Mouse (Mus musculus) lung, embryonic 16.5 days (tissue): Measurements from ENCODE around the gene Ear6. TPM values are rescaled to one million over a fixed set of nuclear protein-coding genes. Genes with fewer than 3 reads are reported as not detected.
"Not testable (repeated sequence)": the region's sequence is repeated elsewhere in the genome, so short reads cannot be mapped to it uniquely, and the experiment has no call there.

ENCODE experiments used
- ATAC-seq: fragments of 200-750 bp; cut with Nextera tagmentation; 2 replicates; pipeline ENCODE4 v1.8.0; 2017; ENCODE audit warnings: low read depth, mild to moderate bottlenecking, moderate library complexity
- H3K27ac ChIP-seq: fragments of 300-500 bp; sonication (generic); 2 replicates; pipeline ENCODE4 v1.5.1; 2014; ENCODE audit warnings: mild to moderate bottlenecking, control low read depth, low read length
- H3K27me3 ChIP-seq: fragments of 300-500 bp; sonication (generic); 2 replicates; pipeline ENCODE4 v1.6.1; 2014; ENCODE audit warnings: low read depth, low read length, mixed read lengths; ENCODE audit not compliant: control insufficient read depth, insufficient read depth
- H3K36me3 ChIP-seq: fragments of 300-500 bp; sonication (generic); 2 replicates; pipeline ENCODE4 v1.6.1; 2014; ENCODE audit warnings: low read length; ENCODE audit not compliant: control insufficient read depth, insufficient read depth
- H3K4me1 ChIP-seq: fragments of 300-500 bp; sonication (generic); replicated peaks from 2 replicates; pipeline ENCODE4 v1.6.1; 2014; ENCODE audit warnings: low read length, mixed read lengths; ENCODE audit not compliant: control insufficient read depth, insufficient read depth
- H3K4me2 ChIP-seq: fragments of 300-500 bp; sonication (generic); 2 replicates; pipeline ENCODE4 v1.6.1; 2014; ENCODE audit warnings: low read depth, low read length, control low read depth
- H3K4me3 ChIP-seq: fragments of 300-500 bp; sonication (generic); 2 replicates; pipeline ENCODE4 v1.5.1; 2014; ENCODE audit warnings: mild to moderate bottlenecking, low read length, control low read depth
- H3K9ac ChIP-seq: fragments of 300-500 bp; sonication (generic); 2 replicates; pipeline ENCODE4 v1.6.1; 2014; ENCODE audit warnings: low read length, control low read depth
- H3K9me3 ChIP-seq: fragments of 300-500 bp; sonication (generic); 2 replicates; pipeline ENCODE4 v1.6.1; 2016; ENCODE audit warnings: low read length; ENCODE audit not compliant: control insufficient read depth
- WGBS: fragments of 180-500 bp; shearing (Covaris S2); extraction: QIAGEN DNeasy Blood & Tissue Kit; methylation state at CpG from one replicate; pipeline ENCODE4 v1.1.7; 2014; 5-methylcytosine and 5-hydroxymethylcytosine counted together
- polyA plus RNA-seq: library from polyadenylated mRNA; unstranded; fragments of >200 nt; fragmentation: Nextera tagmentation; extraction: Ambion mirVana; gene quantifications from 2 replicates; pipeline ENCODE4 v1.2.1, GENCODE M21; 2015

Ear6 gene
- polyA plus RNA-seq, 1 experiment from 2014 or later: not detected

DNA sequence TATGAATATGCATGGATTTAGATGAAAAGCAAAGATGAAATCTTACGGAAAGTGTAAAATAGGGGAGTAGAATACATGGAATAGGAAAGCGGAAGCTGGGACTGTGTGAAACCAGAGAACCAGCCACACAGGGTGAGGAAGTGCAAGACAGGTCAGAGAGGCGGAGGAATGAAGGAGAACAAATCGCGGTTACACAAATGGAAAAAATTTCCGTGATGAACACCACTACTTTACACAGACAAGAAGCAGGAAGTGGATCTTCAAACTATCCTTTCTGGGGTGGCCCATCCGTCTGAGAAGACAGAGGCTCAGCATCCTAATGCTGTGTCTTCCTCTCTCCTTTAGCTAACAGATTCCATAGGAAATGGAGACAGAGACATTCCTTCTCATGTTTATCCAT is 1.8 kb downstream of the Ear6 start:
- WGBS: 60% methylated on average over 7 of the region's 7 CpGs
- not testable (repeated sequence) for H3K27ac ChIP-seq, ATAC-seq, H3K27me3 ChIP-seq, H3K9me3 ChIP-seq, H3K4me3 ChIP-seq, H3K4me2 ChIP-seq, H3K9ac ChIP-seq, H3K36me3 ChIP-seq, H3K4me1 ChIP-seq

- H3K9me3 ChIP-seq, H3K9ac ChIP-seq, H3K27me3 ChIP-seq, H3K36me3 ChIP-seq, H3K4me1 ChIP-seq, H3K4me2 ChIP-seq, ATAC-seq, H3K4me3 ChIP-seq, H3K27ac ChIP-seq: not testable (repeated sequence)
- WGBS: 0% methylated on average over 1 of the region's 1 CpGs
Measured at GRCm38 (mm10) chr14:51863603-51864002, 10.1 kb downstream of the Ear6 start.

DNA sequence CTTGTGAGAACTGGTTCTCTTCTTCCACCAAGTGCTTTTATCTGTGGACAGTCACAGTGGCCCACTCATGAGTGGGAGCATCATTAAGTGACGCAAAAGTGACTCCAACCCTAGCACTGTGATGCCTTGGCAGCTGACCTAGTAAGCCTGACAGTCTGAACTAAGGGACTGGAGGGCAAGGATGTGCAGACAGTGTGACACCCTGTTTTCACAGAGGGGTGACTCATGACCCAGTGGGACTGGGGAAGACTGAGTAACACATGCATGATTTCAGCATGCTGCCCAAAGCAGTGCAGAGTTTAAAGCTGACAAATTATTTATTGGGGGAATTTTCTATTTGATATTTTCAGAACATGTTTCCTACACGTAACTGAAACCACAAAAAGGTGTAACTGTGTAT is 17.3 kb downstream of the Ear6 start:
- H3K4me3 ChIP-seq: no peak overlapping the region
- H3K9me3 ChIP-seq: no peaks in the 10 kb centered on the region
- no peak overlapping the region for H3K9ac ChIP-seq
- H3K36me3 ChIP-seq: no peaks in the 10 kb centered on the region
- H3K27me3 ChIP-seq: no peaks in the 10 kb centered on the region
- no peak overlapping the region for H3K27ac ChIP-seq
- ATAC-seq: no peak
- H3K4me2 ChIP-seq: no peak overlapping the region
- H3K4me1 ChIP-seq: no peaks in the 10 kb centered on the region
- 64% methylated on average over 2 of the region's 2 CpGs for WGBS

DNA sequence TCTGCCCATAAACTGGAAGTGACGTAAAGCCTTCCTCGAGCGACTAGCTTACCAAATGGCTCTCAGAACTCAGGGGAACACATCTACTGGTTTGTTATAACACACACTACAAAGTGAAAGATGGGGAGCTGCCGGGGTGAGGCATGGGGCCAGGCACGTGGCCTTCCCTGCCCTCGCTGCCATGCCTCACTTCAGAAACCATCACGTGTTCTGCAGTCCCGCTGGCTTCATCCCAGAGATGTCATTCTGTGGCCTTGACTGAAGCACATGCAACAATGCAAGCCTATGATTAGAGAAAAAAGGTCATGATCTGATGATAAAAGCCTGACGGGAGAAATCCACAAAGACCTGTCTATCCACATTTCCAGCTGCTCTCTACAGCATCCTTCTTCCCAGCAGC is 18.2 kb downstream of the Ear6 start:
- H3K9me3 ChIP-seq: no peaks in the 10 kb centered on the region
- H3K27me3 ChIP-seq: no peaks in the 10 kb centered on the region
- no peak overlapping the region for H3K27ac ChIP-seq
- ATAC-seq: no peak
- 65% methylated on average over 9 of the region's 9 CpGs for WGBS
- no peak overlapping the region for H3K9ac ChIP-seq
- H3K4me2 ChIP-seq: no peak overlapping the region
- H3K36me3 ChIP-seq: no peaks in the 10 kb centered on the region
- H3K4me3 ChIP-seq: no peak overlapping the region
- no peaks in the 10 kb centered on the region for H3K4me1 ChIP-seq

GRCm38 (mm10) chr14:51877517-51877916 is 24.0 kb downstream of the Ear6 start:
- Histone ChIP-seq H3K4me2 (no peak overlapping the region), H3K9me3 (no peaks in the 10 kb centered on the region), H3K27ac (no peak overlapping the region), H3K4me3 (no peak overlapping the region), H3K4me1 (no peaks in the 10 kb centered on the region), H3K27me3 (no peaks in the 10 kb centered on the region), H3K9ac (no peak overlapping the region), H3K36me3 (no peaks in the 10 kb centered on the region)
- ATAC-seq: no peak
- 70% methylated on average over 3 of the region's 3 CpGs for WGBS

GRCm38 (mm10) chr14:51883527-51884030 is 30.1 kb downstream of the Ear6 start:
- Histone ChIP-seq H3K27me3 (no peaks in the 10 kb centered on the region), H3K36me3 (peaks cover 16% of the 10 kb centered on the region), H3K4me3 (peak overlapping the region; percentile 73), H3K4me1 (peaks cover 12% of the 10 kb centered on the region), H3K9ac (peak overlapping the region; percentile 70; the same call in 1 of the 2 replicates), H3K9me3 (no peaks in the 10 kb centered on the region), H3K27ac (peak overlapping the region; percentile 67), H3K4me2 (peak overlapping the region; percentile 79)
- 0% methylated on average over 4 of the region's 4 CpGs for WGBS
- peak; percentile 50 for ATAC-seq

GRCm38 (mm10) chr14:51884031-51884544 is 30.6 kb downstream of the Ear6 start:
- peak; percentile 31 for ATAC-seq

GRCm38 (mm10) chr14:51884598-51885331 is 31.3 kb downstream of the Ear6 start, which contains the start of gene Mettl17:
Gene Mettl17 (plus strand): TSS chr14:51884842.
- H3K9me3 ChIP-seq: no peaks in the 10 kb centered on the region
- under 1% methylated on average over 43 of the region's 43 CpGs for WGBS
- no peaks in the 10 kb centered on the region for H3K27me3 ChIP-seq
- H3K4me2 ChIP-seq: peak within 1 kb of the TSS; percentile 79
- peak within 1 kb of the TSS; percentile 76 for H3K27ac ChIP-seq
- peak within 1 kb of the TSS; percentile 70 for H3K9ac ChIP-seq
- peak; percentile 95 for ATAC-seq
- peaks cover 25% of the 10 kb centered on the region for H3K36me3 ChIP-seq
- peaks cover 12% of the 10 kb centered on the region for H3K4me1 ChIP-seq
- H3K4me3 ChIP-seq: peak within 1 kb of the TSS; percentile 73

More at GRCm38 (mm10) chr14:51884031-51884544, 30.6 kb downstream of the Ear6 start:
- Histone ChIP-seq H3K36me3 (peaks cover 18% of the 10 kb centered on the region), H3K27me3 (no peaks in the 10 kb centered on the region), H3K4me3 (peak overlapping the region; percentile 73), H3K9ac (peak overlapping the region; percentile 70), H3K4me1 (peaks cover 12% of the 10 kb centered on the region), H3K4me2 (peak overlapping the region; percentile 79), H3K27ac (peak overlapping the region; percentile 67), H3K9me3 (no peaks in the 10 kb centered on the region)
- 2% methylated on average over 14 of the region's 14 CpGs for WGBS

- ATAC-seq: no peak
- peaks cover 12% of the 10 kb centered on the region for H3K4me1 ChIP-seq
- no peak overlapping the region for H3K9ac ChIP-seq
- H3K4me3 ChIP-seq: no peak overlapping the region
- H3K27me3 ChIP-seq: no peaks in the 10 kb centered on the region
- H3K4me2 ChIP-seq: peak overlapping the region; percentile 79; the same call in 1 of the 2 replicates
- H3K27ac ChIP-seq: no peak overlapping the region
- H3K9me3 ChIP-seq: no peaks in the 10 kb centered on the region
- 67% methylated on average over 6 of the region's 6 CpGs for WGBS
- peaks cover 34% of the 10 kb centered on the region for H3K36me3 ChIP-seq
Measured at GRCm38 (mm10) chr14:51886051-51886450, 32.6 kb downstream of the Ear6 start.
